Mouse (Mus musculus): ENCODE data around the gene Mcm8.

The Mcm8 gene

DNA sequence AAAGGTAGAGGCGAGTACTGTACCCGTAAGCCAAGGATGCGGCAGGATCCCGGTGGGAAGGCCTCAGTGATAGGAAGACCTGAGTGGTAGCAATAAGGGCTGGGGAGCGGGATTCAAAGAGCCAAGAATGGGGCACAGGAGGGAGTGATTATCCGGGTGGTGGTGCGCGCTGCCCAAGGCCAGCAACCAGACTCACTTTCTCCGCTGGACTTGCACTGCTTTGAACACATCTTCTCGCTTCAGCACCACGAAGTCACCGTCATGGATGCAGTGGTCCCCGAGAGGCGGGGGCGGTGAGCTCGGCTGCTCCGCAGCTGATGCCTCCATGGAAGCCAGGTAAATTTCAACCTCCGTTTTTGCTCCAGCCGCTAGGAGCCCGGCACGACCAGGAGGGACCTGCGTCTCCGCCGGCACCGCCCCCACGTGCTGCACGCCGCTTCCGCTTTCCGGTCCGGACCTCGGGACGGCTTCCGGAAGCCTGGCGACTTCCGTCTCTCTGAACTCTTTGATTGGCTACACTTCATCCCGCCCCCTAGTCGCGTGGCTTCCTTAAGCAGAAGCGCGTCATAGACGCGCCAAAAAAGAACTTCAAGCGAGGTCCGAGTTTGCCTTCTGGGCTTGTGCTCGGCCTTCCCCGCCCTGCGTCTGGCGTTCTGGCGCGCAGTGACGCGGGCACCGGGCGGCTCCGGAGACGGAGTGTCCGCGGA is at the start of gene Mcm8, which contains the start of gene Trmt6:
Mcm8 (plus strand) TSS at position 534 of the 707 bp plus-strand sequence.
Trmt6 (minus strand) TSS at position 448 of the 707 bp plus-strand sequence.
- DNase-seq (ENCODE audit: extremely low spot score), result peak; percentile 89

DNA sequence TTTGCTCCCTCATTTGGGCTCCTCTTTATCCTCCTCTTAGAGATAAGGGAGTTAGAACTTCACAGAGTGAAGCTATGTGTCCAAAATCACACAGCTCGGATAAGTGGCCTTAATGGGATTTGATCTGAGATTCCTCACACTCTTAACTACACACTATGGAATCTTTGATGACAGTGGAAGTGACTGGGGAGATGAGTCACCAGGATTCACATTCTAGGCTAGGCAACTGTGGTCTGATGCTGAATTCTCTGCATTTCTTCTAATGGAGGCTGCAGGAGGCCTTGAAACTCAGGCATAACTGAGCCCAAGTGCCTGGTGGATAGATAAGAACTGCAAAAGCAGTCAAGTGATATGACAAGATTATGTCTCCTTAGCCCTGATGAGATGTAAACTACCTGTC is 45.1 kb upstream of the Mcm8 start:
- no peak for DNase-seq (ENCODE audit: extremely low spot score)

DNA sequence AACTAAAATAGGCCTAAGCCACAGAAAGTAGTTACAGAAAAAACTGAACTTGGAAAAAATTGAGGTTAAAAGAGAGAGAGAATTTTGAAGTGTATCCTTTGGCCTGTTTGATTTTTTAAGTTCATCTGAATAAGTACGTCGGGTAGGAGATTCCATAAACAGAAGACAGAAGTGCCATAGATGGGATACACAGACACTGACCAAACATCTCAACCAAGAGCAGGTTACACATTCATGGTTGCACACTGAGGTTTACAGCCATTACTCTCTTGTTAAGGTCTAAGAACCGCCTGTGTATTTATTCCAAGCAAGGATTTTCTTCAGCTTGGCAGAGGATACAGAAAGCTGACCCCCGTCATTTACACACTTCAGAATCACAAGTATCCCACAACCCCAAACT is 35.0 kb upstream of the Mcm8 start, which contains the start of gene Chgb:
Chgb (plus strand) TSS at position 301 of the 400 bp plus-strand sequence.
- DNase-seq (ENCODE audit: extremely low spot score), result no peak

DNA sequence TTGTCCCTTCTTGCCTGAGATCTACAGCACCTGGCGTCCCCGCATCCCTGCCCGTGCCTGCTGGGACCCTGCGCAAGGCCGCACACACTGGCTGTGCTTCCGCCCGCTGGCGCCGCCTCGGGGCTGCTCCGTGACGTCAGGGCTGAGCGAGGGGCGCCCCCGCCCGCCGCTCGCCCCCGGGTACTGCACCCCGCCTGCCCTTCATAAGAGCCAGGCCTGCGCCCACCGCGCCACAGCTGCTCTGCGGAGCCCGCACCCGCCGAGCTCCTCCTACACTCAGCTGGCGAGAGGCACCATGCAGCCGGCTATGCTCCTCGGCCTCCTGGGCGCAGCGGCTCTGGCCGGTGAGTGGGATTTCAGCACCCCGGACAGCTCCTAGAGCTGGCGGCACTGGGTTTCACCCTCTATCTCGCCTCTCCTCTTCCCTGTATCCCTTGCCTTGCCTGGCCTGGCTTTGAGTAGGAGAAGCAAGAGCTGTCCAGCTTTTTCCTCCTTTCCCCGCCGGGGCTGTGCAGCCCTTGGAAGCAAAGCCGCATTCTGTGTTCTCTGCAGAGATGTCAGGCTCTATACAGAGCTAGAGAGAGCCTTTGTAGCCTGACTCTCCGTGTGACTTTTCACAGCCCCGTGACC is 34.4 kb upstream of the Mcm8 start:
- peak; percentile 94 for DNase-seq (ENCODE audit: extremely low spot score)

DNA sequence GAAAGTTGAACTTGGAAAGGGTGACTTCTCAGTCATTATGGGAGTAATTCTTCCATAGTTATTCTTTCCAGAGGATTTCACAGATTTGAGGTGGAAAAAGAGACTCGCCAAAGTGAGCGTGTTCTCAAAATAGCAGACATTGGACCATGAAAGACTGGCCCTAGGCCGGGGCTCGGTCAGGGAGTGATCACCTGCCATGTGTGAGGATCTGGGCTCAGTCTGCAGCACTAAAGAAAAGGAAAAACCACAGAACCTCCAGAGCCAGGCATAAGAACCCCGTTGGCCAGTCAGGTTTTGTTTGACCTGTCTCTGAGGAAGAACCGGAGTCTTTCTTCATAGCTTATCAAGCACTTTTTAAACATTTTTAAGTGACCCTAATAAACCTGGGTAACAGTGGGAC is 31.9 kb upstream of the Mcm8 start:
- DNase-seq (ENCODE audit: extremely low spot score), result no peak

DNA sequence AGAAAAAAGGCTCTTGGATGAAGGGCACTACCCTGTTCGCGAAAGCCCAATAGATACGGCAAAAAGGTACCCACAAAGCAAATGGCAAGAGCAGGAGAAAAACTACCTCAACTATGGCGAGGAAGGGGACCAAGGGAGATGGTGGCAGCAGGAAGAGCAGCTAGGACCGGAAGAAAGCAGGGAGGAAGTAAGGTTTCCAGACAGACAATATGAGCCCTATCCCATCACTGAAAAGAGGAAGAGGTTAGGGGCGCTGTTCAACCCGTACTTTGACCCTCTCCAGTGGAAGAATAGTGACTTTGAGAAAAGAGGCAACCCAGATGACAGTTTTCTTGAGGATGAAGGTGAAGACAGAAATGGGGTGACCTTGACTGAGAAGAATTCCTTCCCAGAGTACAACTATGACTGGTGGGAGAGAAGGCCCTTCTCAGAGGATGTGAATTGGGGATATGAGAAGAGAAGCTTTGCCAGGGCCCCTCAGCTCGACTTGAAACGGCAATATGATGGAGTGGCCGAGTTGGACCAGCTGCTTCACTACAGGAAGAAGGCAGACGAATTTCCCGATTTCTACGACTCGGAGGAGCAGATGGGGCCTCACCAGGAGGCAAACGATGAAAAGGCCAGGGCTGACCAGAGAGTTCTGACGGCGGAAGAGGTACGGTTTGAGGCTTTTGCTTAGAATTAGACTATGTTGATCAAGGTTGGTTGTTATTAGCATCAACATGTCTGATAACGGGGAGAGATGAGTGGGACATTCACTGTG is 22.3 kb upstream of the Mcm8 start:
- DNase-seq (ENCODE audit: extremely low spot score), result no peak

DNA sequence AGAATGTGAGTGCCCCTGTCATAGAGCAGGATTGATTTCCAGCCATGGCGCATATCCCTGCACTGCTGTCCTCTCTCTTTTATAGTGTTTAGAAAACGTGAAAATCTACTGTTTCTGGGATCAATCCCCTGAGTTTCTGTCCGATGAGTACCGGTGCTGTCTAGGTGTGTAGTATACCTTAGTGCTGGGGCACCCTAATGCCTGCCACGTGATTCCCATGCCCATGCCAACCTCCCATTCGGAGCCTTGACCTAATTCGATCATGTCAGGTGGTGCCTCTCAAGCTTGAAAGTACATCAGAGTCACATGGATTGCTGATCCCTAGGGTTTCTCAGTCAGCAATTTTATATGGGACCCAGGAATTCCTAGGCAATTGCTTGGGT is 21.7 kb upstream of the Mcm8 start:
- no peak for DNase-seq (ENCODE audit: extremely low spot score)

DNA sequence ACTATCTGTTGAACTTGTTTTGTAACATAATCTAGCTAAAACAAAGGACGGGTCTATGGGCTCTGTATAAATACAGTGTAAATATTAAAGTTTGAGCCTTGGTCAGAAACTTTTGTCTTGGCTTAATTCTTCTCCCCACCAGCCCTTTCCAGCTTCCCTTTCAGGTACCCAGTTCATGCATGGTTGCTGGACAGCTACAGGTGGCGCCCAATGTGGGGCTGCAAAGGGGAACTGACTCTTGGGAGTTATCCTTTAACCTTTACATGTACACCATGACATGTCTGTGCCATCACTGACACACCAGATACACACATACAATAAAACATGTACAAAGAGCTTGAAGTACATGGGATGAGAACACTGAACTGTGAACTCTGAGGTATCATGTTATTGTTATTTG is 13.0 kb upstream of the Mcm8 start:
- DNase-seq (ENCODE audit: extremely low spot score), result no peak

DNA sequence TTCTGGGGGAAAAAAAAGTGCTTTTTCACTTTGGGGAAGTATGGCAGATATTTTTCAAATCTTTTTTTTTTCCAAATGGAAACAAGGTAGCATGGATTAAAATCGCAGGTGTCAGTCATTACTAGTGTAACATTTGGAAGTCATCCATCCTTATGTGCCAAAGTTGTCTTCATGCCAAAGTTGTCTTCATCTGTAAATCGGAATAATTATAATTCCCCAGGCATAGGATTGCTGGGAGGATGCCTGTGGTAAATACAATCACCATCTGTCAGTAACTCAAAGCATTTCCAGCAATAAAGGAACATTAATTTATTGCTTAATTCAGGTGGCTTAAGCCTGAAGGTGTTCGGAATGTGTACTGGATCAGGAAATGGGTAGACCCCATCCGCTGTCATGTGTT is 25.1 kb downstream of the Mcm8 start:
- DNase-seq (ENCODE audit: extremely low spot score), result no peak

DNA sequence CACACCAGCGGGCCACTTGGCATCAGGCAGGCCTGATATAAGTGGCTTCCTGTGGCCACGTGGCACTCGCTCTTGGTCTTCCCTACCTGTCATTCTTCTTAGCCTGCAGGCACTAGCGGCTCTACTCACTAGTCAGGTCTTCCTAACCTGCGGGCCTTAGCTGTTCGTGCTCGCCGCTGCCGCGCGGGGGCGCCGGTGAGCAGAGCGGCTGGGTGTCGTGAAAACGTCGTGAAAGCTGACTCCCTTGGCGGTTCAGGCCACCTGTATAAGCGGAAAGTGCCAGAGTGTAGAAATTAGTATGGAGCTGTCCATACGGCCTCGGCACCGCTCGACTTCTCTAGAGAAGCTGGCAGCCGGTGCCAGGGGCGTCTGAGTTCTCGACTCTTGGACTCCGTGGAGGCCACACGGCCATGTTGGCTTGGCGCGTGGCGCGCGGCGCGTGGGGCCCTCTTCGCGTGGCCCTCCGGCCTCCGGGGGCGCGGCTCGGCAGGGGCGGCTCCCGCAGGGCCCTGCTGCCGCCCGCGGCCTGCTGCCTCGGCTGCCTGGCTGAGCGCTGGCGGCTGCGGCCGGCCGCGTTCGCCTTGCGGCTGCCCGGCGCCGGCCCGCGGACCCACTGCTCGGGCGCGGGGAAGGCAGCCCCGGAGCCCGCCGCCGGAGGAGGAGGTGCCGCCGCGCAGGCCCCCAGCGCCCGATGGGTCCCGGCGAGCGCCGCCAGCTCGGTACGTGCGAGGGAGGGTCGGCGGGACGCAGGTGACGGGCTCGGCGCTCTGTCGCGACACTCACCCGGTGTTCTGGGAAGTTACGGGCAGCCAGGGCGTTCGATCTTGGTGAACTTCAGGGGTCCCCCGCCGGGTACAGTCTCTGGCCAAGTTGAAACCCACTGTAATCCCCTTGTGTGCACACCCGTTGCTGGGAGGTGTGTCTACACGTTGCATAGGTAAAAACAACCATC is 30.7 kb downstream of the Mcm8 start, which contains the start of gene Crls1:
Crls1 (plus strand) TSS at position 260 of the 952 bp plus-strand sequence.
- DNase-seq (ENCODE audit: extremely low spot score), result peak; percentile 99

DNA sequence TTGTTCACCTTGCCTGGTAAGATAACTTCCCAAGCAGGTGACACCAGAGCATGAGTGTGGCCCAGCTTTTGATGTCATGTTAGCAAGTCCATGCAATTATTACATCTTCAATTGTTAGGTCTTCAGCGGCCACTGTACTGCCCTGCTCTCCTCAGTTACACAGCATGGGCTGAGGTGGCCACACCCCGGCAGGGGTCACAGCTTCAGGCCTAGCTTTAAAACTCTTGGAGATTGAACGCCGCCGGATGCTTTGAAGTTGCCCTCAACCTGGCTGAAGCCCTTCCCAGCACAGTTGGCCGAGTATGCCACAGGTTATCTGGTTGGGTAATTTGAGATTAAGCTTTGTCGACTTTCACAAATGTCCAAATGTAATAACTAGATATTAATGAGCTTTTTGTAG is 31.6 kb downstream of the Mcm8 start:
- peak; percentile 5 for DNase-seq (ENCODE audit: extremely low spot score)

DNA sequence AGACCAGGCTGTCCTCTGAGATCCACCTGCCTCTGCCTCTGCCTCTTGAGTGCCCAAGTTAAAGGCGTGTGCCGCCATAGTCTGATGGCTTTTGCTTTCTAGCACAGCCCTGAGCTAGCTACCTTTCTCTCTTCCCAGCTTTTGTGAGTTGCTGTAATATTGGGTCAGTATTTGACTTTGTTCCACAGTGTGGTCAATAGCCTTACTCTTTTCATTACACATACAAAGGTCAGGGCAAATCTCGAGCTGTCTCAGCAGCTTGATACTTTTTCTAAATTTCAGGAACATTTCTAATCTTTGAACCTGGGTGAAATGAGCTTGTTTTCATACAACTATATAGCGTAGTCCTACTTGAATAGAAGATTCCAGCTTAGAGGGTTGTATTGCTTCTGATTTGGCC is 32.4 kb downstream of the Mcm8 start:
- no peak for DNase-seq (ENCODE audit: extremely low spot score)

DNA sequence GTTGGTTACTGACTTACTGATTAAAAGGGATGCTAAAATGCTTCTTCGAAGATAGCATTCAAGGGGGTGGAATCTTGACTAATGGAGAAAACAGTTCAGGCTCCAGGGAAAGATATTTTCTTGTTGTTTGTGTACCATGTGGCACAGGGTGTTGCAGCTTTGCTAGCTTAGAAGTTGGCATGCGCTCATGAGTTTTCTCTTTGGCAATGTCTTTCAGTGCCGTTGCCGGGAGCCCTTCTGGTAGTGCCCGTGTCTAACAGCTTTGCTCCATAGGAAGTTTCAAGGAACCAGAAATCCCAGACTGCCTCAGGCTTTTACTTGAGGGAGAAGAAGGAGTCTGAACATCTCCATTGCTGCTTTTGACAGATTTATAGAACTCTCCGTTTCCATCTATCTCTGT is 33.2 kb downstream of the Mcm8 start:
- no peak for DNase-seq (ENCODE audit: extremely low spot score)

DNA sequence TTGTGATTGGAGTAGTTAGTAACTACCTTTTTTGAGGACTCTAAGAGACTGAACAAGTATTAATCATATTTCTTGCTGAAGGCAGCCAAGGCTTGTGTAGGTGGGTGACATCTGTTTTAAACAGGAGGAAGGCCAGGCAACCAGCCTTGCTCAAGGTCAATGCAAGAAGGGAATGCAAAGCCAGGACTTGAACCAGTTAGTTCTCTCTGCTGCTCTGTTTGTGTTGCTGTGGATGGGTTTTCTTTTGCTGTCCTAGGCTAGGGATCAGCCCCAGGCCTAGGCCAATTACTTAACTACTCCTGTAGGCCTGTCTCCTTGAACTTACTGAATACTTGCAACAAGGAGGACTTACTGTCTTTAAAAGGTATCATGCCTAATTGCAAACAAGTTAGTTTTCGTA is 37.1 kb downstream of the Mcm8 start:
- no peak for DNase-seq (ENCODE audit: extremely low spot score)

DNA sequence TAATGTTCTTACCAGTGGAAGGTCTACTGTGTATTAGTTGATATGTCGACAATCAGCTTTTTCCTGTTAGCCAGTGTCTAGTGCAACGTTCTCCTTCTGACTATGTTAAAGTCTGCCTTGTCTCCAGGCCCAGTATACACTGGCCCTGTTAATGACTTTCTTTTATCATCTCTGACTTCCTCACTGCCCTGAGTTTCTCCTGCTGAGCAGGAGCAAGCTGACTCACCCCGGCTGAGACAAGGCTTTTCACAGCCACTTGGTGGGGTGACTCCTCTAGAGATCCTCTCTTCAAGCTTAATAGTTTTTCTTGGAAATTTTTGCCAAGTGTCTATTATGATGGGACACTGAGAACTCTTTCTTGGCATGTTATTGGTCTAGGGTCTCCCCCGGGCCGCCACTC is 40.4 kb downstream of the Mcm8 start:
- DNase-seq (ENCODE audit: extremely low spot score), result no peak

DNA sequence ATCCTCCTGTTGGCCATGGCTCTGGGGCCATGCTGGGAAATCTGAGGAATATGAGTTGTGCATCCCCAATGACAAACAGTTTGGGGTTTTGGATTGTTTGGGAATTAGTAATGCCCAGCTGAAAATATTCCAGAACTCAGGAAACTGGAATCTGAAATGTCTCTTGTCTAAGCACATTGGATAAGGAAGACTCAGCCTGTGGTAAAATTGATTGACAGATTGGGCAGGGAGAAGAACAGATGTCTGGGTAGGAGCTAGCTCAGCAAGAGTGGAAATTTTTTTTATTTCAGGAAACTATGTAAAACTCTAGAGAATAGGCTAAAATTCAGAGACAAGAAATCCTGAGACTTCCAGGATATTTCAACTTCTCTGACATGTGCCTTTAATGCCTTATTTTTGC is 44.5 kb downstream of the Mcm8 start:
- no peak for DNase-seq (ENCODE audit: extremely low spot score)

DNA sequence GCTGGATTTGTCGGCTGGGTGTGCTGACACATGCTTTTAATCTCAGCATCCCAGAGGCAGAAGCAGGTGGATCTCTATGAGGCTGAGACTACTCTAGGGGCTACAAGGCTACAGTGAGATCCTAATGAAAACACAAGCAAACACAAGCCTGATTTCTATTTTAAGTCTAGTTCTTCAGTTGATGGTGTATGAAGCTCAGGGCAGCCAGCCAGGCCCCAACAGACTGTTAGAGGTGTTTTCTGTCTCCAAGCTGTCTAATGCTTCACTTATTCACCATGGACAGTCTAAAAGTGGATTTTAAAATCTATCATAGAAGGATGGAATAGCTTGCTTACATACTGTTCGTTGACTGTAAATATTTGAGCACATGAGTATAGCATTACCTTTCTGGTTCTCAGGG is 45.5 kb downstream of the Mcm8 start:
- no peak for DNase-seq (ENCODE audit: extremely low spot score)

DNA sequence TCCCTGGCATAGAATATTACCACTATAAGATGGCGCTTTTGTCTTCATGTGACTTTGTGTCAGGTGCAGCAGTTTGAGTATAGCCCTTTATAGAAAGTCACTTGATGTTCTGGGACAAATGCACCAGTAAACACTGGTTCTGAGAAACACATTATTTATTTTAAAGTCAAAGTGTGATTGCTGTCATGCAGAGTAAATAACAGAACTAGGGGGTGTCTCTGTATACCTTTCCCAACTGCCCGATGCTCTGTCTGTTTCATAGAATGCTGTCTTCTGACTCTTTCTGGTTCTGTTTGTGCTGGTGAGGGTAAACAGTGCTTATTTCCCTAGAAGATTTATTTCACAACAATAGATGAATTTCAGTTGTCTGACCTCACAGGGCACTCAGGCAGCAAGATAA is 47.4 kb downstream of the Mcm8 start:
- DNase-seq (ENCODE audit: extremely low spot score), result no peak

DNA sequence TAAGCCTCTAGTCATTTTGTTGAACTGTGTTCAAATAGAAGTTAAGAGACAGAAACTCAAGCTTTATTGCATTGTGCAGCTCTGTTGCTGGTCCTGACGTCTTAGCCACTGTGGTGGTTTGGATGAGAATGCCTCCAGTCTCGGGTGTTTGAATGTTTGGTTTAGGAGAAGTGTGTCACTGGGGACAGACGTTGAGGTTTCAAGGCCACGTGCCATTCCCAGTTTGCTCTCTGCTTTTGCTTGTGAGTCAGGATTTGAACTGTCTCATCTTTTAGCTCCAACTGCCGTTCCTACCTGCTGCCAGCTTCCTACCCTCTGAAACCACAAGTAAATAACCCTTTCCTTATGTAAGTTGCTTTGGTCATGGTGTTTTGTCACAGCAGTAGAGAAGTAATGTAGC is 51.6 kb downstream of the Mcm8 start:
- DNase-seq (ENCODE audit: extremely low spot score), result no peak

DNA sequence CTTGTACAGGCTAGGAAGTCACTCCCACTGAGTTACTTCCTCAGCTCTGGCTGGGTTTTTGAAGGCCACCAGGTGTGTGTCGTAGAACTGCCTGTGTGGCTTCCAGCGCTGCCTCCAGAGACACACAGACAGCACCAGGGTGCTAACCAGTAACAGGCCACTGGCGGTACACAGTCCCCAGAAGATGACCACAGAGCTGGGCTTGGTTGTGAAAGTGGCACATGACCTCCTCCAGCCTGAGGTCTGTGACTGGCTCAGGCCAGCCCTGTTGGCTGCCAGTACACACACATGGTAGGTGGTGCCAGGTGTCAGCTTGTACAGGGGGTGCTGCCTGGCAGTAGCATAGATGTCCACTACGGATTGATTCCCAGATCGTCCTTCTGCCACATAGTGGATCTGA is 53.7 kb downstream of the Mcm8 start:
- DNase-seq (ENCODE audit: extremely low spot score), result no peak

DNA sequence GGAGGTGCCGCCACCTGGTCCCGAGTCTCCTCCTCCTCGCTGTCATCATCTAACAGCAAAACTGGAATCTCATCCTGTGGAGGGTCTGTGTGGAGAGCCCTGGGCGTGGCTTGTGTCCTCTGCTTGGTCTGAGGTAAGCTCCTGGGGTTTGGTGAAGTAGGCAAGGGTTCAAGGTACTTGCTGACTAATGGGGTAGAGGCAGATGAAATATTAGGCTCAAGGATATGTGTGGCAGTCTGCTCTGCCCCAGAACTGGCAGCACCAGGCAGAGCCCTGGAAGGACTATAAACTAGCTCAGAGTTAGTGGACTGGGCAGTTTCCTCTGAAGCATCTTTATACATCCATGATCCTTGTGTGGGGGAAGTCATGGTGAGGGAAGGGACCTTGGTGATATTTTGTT is 54.3 kb downstream of the Mcm8 start:
- DNase-seq (ENCODE audit: extremely low spot score), result no peak

DNA sequence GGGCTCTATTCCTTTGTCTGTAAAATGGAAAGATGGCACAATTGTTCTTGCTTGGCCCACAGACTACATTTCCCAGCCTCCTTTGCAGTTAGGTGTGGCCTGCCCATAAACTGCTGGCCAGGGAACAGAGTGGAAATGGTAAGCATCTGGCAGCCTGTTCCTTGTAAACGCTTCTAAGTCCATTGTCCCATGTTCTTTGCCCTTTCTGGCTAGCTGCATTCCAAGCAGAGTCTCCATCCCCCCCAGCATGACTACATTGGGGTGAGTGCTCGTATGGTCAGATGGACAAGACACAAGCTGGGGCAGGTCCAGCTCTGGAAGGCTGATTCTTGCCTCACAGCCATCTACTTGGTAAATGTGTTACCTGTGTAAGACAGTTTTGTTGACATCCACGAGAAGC is 55.7 kb downstream of the Mcm8 start:
- no peak for DNase-seq (ENCODE audit: extremely low spot score)
